Mouse (Mus musculus): ENCODE results near the gene Arhgap1.
A peak's percentile ranks its signal among the peaks of the same experiment; 100 is the strongest.
"Not testable (repeated sequence)": the region's sequence is repeated elsewhere in the genome, so short reads cannot be mapped to it uniquely, and the experiment has no call there.

Gene Arhgap1

GRCm38 (mm10) chr2:91649553-91650359 is at the start of gene Arhgap1, which contains the start of gene Zfp408:
Arhgap1 (plus strand) TSS chr2:91649860.
Zfp408 (minus strand) TSS chr2:91649791.
- peak; percentile 84 for ATAC-seq (ENCODE audit: insufficient number of reproducible peaks, low FRiP score, low TSS enrichment)

- no peak for ATAC-seq (ENCODE audit: insufficient number of reproducible peaks, low FRiP score, low TSS enrichment)
Measured at GRCm38 (mm10) chr2:91600475-91600874, 49.2 kb upstream of the Arhgap1 start.

GRCm38 (mm10) chr2:91602389-91602788 is 47.3 kb upstream of the Arhgap1 start:
- ATAC-seq (ENCODE audit: insufficient number of reproducible peaks, low FRiP score, low TSS enrichment), result no peak

GRCm38 (mm10) chr2:91609370-91609769 is 40.3 kb upstream of the Arhgap1 start:
- not testable (repeated sequence) for ATAC-seq (ENCODE audit: insufficient number of reproducible peaks, low FRiP score, low TSS enrichment)

DNA sequence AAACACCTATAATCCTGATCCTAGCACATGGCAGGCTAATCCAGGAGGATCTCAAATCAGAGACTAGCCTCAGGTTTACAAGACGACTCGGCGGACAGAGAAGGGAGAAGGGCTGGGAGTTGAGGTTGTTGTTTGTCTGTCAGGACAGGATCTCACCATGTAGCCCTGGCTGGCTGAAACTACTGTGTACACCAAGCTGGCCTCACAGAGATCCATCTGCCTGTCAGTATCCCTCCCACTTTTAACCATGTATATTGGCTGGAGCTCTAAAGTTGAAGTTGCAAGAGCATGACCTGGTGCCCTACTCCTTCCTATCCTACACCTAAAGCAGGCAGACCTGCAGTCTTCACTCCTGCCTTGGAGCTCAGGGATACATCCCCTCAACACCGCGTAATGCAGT is 27.3 kb upstream of the Arhgap1 start:
- ATAC-seq (ENCODE audit: insufficient number of reproducible peaks, low FRiP score, low TSS enrichment), result no peak

- ATAC-seq (ENCODE audit: insufficient number of reproducible peaks, low FRiP score, low TSS enrichment), result not testable (repeated sequence)
Measured at GRCm38 (mm10) chr2:91623366-91623765, 26.3 kb upstream of the Arhgap1 start.

DNA sequence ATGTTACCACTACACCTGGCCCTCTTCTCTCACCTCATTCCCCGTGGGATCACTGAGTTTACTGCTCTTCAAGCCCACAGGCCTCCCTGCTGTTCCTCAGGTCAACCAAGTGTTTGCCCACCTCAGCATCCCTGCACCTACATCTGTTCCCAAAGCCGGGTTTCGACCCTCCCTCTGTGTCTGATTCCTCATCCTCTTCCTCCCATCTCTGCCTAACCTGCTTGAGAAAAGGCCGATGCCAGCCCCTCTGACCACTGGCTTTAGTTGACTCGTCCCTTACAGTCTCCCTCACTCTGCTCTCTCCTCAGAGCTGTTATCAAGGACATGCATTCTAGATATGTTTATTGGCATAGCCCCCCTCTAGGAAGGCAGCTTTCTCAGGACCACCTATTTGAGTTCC is 22.2 kb upstream of the Arhgap1 start:
- no peak for ATAC-seq (ENCODE audit: insufficient number of reproducible peaks, low FRiP score, low TSS enrichment)

DNA sequence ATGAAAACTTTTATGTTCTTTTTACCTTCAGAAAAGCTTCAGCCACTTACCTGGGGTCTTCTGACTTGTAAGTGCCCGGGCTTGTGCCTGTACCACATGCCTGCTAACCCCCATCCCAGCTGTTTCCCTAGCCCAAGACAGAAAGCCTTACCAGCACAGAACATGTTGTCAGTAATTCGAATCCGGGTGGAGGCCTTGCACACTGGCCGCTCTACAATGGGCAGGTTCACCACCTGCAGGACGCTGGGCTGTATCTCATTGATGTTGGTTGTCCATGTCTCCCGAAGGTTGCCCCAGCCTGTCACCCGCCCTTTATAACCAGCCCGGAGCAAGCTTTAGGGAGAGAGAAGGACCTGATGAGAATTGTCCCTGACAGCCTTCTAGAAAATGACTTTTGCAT is 21.5 kb upstream of the Arhgap1 start:
- ATAC-seq (ENCODE audit: insufficient number of reproducible peaks, low FRiP score, low TSS enrichment), result no peak

DNA sequence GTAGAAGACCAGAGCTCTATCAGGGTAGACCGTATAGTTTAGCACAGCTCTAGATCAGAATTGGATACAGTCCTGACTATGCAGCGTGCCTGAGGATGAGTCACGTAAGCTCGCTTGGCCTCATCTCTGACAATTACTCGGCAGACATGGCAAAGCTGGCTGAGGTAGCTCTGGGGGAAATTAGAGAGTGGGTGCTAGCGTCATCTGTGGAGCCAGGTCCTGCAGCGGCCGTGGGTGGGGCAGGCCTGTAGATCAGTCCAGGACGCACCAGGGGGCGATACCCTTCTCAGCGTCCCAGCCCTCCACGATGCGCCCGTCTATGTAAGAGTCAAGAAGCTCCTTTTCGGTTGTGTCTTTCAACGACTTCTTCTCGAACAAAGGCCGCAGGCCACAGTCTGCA is 20.0 kb upstream of the Arhgap1 start:
- no peak for ATAC-seq (ENCODE audit: insufficient number of reproducible peaks, low FRiP score, low TSS enrichment)

DNA sequence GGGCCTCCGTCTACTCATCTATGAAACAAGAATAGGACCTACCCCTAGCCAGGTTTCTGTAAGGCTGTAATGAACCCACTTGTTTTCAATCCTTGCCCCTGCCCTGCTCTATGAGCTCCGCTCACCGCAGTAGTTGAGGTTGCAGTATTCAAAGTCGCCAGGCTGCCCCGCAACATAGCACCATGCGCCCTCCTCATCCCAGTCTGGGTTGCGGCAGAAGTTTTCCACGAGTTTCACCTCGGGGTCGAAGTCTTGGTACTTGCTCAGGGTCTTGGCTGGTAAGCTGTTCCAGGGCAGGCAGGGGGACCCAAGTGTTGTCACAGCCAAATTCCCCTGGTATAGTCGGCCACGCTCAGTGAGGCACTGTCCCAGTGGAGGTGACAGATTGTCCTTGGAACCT is 19.3 kb upstream of the Arhgap1 start:
- no peak for ATAC-seq (ENCODE audit: insufficient number of reproducible peaks, low FRiP score, low TSS enrichment)

DNA sequence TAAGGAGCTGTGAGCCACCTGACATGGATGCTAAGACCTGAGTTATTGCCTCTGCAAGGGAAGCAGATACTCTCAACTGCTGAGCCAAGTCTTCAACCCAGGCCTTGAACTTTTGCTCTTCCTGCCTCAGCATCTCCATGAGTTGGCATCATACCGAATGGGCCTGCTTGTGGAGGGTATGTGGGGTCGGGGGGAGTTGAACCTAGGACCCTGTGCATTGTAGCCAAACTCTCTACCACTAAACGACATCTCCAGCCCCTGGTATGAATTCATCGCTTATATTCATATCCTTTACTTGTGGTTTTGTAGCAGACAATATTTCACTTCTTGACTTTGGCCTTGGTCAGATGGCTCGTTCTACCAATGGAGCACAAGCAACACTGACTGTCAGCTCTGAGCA is 17.8 kb upstream of the Arhgap1 start:
- ATAC-seq (ENCODE audit: insufficient number of reproducible peaks, low FRiP score, low TSS enrichment), result no peak

DNA sequence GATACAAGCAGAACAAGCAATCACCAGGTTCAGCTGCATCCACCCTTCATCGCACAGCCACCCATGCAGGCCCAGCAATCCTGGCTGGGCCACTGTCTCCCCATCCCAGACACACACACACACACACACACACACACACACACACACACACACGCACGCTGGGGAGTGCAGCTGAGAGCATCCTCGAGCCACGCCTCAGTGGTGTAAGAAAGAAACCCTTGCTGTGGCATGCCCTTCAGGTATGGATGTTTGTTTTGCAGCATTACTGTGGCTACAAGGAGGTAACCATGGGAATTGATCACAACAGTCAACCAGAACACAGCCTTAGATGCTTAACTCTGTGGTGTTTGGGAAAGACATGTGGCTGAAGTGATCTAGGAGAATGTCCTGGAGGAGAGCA is 17.3 kb upstream of the Arhgap1 start:
- no peak for ATAC-seq (ENCODE audit: insufficient number of reproducible peaks, low FRiP score, low TSS enrichment)

GRCm38 (mm10) chr2:91633334-91633977 is 16.2 kb upstream of the Arhgap1 start:
- no peak for ATAC-seq (ENCODE audit: insufficient number of reproducible peaks, low FRiP score, low TSS enrichment)

DNA sequence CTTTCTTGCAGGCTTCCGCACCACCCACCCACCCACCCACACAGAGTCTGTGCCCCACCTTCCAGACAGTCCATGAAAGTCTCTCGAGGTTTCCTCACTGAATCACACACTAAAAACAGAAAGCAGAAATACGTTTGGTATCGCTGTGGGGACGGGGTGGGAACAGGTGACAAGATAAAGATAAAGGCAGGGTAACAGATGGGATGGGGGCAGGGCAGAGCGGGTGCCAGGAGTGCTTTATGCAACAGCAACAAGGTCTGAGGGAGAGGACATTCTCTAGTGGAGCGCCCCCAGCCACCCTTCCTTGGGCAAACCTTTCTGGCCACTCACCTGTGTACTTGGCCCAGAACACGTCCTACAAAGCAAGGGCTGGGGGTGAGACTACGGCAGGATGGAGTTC is 14.8 kb upstream of the Arhgap1 start:
- ATAC-seq (ENCODE audit: insufficient number of reproducible peaks, low FRiP score, low TSS enrichment), result peak; percentile 38; the same call in 1 of the 2 replicates

DNA sequence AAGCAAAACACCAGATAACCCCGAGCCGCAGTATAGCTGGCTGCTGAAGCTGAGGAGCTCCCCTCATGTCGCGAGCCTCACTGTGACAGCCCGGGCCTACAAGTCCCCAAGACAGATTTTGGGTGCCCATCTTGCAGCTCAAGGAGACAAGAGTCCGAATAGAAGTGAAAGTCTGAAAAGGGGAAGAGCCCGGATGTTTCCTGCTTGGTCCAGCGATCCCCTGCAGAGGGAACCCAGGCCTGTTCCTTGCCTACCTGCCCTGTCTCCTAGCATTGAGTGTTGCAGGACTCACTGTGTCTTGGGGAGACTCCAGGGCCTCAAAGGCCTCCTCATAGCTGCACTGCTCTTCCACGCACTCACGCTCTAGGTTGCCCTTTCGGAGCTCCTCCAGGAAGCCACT is 14.2 kb upstream of the Arhgap1 start:
- ATAC-seq (ENCODE audit: insufficient number of reproducible peaks, low FRiP score, low TSS enrichment), result no peak

DNA sequence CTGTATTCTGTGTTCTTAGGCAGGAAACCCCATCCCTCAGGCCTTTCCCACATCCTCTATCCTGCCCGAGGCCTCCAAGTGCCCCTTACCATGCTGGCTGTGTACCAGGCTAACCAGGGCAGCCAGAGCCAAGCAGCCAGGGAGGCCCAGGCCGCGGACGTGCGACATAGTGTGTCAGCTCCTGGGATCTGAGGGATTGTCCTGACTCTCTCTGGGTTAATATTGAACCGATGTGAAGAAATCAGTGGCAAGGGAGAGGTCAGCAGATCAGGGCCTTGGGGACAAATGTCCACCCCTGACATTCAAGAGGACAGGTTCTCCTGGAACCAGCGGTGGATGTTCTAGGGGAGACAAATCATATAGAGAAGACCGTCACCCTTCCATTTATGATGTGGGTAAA is 13.4 kb upstream of the Arhgap1 start, which contains the start of gene F2:
F2 (minus strand) TSS at position 186 of the 400 bp plus-strand sequence.
- ATAC-seq (ENCODE audit: insufficient number of reproducible peaks, low FRiP score, low TSS enrichment), result no peak

DNA sequence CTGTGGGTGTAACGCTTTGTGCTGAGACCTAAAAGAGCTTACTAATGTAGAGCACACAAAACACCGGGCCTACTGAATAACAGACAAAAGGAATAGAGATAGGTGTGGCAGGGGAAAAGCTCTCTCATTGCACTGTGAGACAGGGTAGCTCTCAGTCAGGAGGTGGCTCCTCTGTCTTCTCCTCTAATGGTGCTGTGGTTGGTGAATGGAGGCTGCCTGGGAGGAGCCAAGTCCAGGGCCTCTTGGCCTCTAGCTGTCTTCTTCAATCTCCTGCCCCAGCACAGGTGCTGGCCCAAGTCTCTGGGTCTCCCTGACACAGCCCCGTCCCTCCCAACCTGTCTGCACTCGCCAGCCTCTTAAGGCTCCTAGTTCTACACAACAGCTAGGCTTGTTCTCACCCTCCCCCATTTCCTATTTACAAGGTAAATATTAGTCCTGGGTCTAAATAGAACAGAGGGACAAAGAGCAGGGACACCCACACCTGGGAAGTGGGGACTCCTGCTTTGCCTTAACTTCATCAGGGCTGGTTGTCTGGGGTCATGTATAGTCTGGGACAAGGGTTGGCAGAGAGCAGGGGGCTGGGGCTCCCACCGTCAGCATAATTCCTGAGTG is 12.8 kb upstream of the Arhgap1 start:
- no peak for ATAC-seq (ENCODE audit: insufficient number of reproducible peaks, low FRiP score, low TSS enrichment)

DNA sequence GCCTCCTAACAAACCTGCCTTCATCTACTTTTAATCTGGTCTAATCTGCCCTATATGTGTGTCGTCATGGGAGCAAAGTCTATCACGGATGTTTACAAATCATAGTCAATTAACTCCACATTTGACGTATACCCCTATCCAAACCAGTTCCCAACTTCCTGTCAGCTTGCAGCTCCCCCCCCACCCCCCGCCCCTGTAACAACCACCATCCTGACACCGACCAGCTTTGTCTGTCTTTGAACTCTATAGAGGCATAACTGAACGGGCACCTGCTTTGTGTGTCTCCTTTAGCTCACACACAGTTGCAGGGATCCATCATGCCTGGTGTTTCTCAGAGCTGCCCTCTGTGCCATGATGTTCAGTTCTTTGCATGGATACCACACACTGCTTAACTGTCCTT is 10.7 kb upstream of the Arhgap1 start:
- no peak for ATAC-seq (ENCODE audit: insufficient number of reproducible peaks, low FRiP score, low TSS enrichment)

- no peak for ATAC-seq (ENCODE audit: insufficient number of reproducible peaks, low FRiP score, low TSS enrichment)
Measured at GRCm38 (mm10) chr2:91642825-91643415, 6.7 kb upstream of the Arhgap1 start.

DNA sequence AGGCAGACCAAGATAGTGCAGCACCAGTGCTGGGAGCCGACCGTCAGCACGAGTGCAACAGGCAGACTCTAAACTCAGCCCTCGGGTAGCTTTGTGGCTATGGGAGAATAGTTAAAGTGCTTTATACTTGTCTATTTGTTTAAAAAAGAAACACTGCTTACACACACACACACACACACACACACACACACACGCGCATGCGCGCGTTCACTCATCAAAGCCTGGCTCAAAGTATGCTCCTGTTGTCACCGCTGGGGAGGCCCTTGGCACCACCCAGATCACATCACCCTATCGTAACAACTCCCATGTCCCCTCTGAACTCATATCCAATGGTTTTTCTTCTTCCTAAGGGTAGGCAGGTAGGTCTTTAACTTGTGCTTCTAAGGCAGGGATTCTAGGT is 5.6 kb upstream of the Arhgap1 start:
- no peak for ATAC-seq (ENCODE audit: insufficient number of reproducible peaks, low FRiP score, low TSS enrichment)

DNA sequence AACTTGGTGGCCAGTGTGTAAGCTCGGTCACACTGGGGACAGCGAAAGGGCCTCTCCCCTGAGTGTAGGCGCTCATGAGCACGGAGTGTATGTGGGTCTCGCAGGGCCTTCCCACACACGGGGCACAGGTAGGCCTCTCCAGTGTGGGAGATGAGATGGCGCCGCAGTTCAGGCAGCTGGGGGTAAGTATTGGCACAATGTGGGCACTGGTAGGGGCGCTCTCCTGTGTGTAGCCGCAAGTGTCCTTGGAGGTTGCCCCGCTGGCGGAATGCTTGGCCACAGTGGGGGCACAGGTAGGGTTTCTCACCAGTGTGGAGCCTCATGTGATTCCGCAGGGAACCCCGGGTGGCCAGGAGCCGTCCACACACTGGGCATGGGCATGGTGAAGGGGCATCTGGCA is 4.3 kb upstream of the Arhgap1 start:
- no peak for ATAC-seq (ENCODE audit: insufficient number of reproducible peaks, low FRiP score, low TSS enrichment)
